ENCODE assay signal across 12 mouse cellular contexts in genomic region chr13:80613884-80614247, GRCm38 (mm10).
DNase-seq lines count a peak whose midpoint lies in the region; ATAC-seq and TF ChIP-seq lines count a peak whose summit lies in the region.
"Had no signal": no experiment of that assay in that cellular context is flagged by ENCODE, and none has a peak within 500 bp of the region (broad histone marks: within the 10 kb centered on the region; RNA-seq: fewer than 3 reads in every experiment).

No protein-coding gene starts in this region.

- H3K27ac ChIP-seq in heart, postnatal 0 days (ENCODE audit: low read depth) = no peak overlapping the region
- H3K27ac ChIP-seq in forebrain, embryonic 14.5 days (ENCODE audit: low read depth, low read length) = no peak overlapping the region
- H3K27ac ChIP-seq: liver, embryonic 14.5 days had no signal

- H3K36me3 ChIP-seq in heart, postnatal 0 days (replicated peaks; ENCODE audit: control insufficient read depth, insufficient read depth, low read length) = no peaks in the 10 kb centered on the region
- no peaks in the 10 kb centered on the region for H3K36me3 ChIP-seq in forebrain, embryonic 14.5 days (ENCODE audit: control insufficient read depth, insufficient read depth, low read length)

- peak; percentile 36 for TF ChIP-seq CTCF in heart, postnatal 0 days (IDR thresholded peaks at IDR 0.05; ENCODE audit: low read depth)

- peak; percentile 48 for DNase-seq in heart, postnatal 0 days (ENCODE audit: low spot score)
- no peak for DNase-seq in heart, adult 8-10 months (ENCODE audit: low spot score)
- peak; percentile 0 for DNase-seq in lung, postnatal 36 days
- no peak for DNase-seq in lung, postnatal 4 days
- DNase-seq in forebrain, embryonic 14.5 days (ENCODE audit: low spot score) = peak; percentile 87
- no peak for DNase-seq in spleen, postnatal 4 days (ENCODE audit: low spot score in 2 of 2)
- DNase-seq in adrenal gland, adult 2 months = no peak
- DNase-seq: adrenal gland, adult 8-10 months; cerebellum, adult 18-20 months; layer of hippocampus, adult 9-11 months had no signal

- WGBS in heart, postnatal 0 days = 10% methylated on average over 1 of the region's 1 CpGs
- 28% methylated on average over 1 of the region's 1 CpGs for whole genome bisulfite sequencing in forebrain, embryonic 14.5 days

- H3K9ac ChIP-seq in heart, postnatal 0 days (replicated peaks; ENCODE audit: low read depth, low read length) = no peak overlapping the region
- no peak overlapping the region for H3K9ac ChIP-seq in forebrain, embryonic 14.5 days (ENCODE audit: low read length)
- H3K9ac ChIP-seq: liver, embryonic 14.5 days had no signal

- H3K9me3 ChIP-seq in heart, postnatal 0 days (replicated peaks; ENCODE audit: control insufficient read depth, low read length) = no peaks in the 10 kb centered on the region
- H3K9me3 ChIP-seq in forebrain, embryonic 14.5 days (replicated peaks; ENCODE audit: control insufficient read depth, low read length) = no peaks in the 10 kb centered on the region

- H3K4me1 ChIP-seq in heart, postnatal 0 days (ENCODE audit: control insufficient read depth, insufficient read depth) = no peaks in the 10 kb centered on the region
- peaks cover 5% of the 10 kb centered on the region; the same call in 1 of the 2 replicates for H3K4me1 ChIP-seq in forebrain, embryonic 14.5 days (ENCODE audit: control insufficient read depth, insufficient read depth, low read length)

- no peak overlapping the region for H3K4me3 ChIP-seq in heart, postnatal 0 days (ENCODE audit: low read depth, low read length)
- no peak overlapping the region for H3K4me3 ChIP-seq in forebrain, embryonic 14.5 days (ENCODE audit: low read depth, low read length)

- H3K27me3 ChIP-seq in heart, postnatal 0 days (ENCODE audit: control insufficient read depth, insufficient read depth, low read length) = no peaks in the 10 kb centered on the region
- no peaks in the 10 kb centered on the region for H3K27me3 ChIP-seq in forebrain, embryonic 14.5 days (replicated peaks; ENCODE audit: control insufficient read depth, insufficient read depth, low read length)

- no peak for ATAC-seq in heart, postnatal 0 days (ENCODE audit: insufficient read depth, low read depth)
- peak; percentile 45 for ATAC-seq in forebrain, embryonic 14.5 days
- ATAC-seq: inflammation-experienced regulatory T-cells, adult 6 months had no signal

- H3K4me2 ChIP-seq in heart, postnatal 0 days (ENCODE audit: low read depth, low read length) = no peak overlapping the region
- no peak overlapping the region for H3K4me2 ChIP-seq in forebrain, embryonic 14.5 days (ENCODE audit: low read length)

- no peak for TF ChIP-seq EP300 in heart, postnatal 0 days (IDR thresholded peaks at IDR 0.05; ENCODE audit: low read depth)

Comparison
In these comparisons a context has a peak if more than half of its experiments do, and no peak if none do; other contexts are left out.
1. DNase-seq: peak in heart, postnatal 0 days (single experiment), lung, postnatal 36 days (single experiment) and forebrain, embryonic 14.5 days (single experiment); none in heart, adult 8-10 months (single experiment), lung, postnatal 4 days (0 of 2), spleen, postnatal 4 days (0 of 2) and adrenal gland, adult 2 months (single experiment).